Mouse (Mus musculus) left cerebral cortex, postnatal 4 days (tissue): ENCODE results near the gene Vps41. TPM values are rescaled to one million over a fixed set of nuclear protein-coding genes. Genes with fewer than 3 reads are reported as not detected.

Source experiments
- DNase-seq: peaks from one replicate; pipeline ENCODE4 v3.0.0-alpha.2; 2022
- intact Hi-C: fragments of 180-260 bp; cut with DNase I; formaldehyde crosslinking; loops from one replicate; pipeline ENCODE4 v1.15.1; 2025
- total RNA-seq, 2 experiments: library from RNA; stranded (reverse); gene quantifications; 2 replicates each; pipeline ENCODE4 v1.2.3; 2021

Vps41 gene
- total RNA-seq, 2 experiments from 2014 or later: 119 to 124 TPM

DNA sequence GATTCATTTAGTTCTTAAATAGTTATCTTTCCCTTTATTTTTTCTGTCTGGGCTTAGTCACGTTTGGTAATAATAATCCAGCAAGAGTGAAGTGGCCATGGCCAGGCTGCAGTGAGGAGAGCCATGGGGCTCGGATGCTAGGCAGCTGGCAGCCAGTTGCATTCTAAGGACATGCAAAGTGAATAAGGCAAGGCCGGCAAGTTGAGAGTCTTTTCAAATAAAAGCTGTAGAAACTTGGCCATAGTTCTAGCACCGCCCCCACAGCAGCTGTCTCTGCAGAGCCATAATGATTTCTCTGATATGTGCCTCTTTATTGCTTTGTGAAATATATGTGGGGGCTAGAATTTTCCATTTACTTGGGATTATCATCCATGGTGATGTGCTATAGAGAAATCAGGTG is 141.1 kb downstream of the Vps41 start:
- intact Hi-C loops: no loop called here
- no peak for DNase-seq

DNA sequence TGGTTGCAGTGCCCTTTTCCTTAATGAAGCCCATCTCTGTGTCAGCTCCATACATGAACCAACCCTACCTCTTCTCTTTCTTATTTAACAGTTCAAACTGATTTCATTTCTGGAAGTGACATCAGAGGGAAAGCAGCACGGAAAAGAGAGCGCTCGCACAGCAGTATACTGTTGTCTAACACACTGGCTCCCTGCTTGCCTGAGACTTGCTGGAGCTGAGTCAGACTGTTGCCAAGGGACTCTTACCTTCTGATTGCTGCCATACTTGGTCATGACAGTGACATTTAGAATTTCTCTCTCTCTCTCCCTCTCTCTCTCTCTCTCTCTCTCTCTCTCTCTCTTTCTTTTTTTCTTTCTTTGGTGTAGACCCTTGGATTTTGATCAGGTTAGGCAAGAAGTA is 142.3 kb downstream of the Vps41 start:
- no peak for DNase-seq
- intact Hi-C loops: no loop called here

DNA sequence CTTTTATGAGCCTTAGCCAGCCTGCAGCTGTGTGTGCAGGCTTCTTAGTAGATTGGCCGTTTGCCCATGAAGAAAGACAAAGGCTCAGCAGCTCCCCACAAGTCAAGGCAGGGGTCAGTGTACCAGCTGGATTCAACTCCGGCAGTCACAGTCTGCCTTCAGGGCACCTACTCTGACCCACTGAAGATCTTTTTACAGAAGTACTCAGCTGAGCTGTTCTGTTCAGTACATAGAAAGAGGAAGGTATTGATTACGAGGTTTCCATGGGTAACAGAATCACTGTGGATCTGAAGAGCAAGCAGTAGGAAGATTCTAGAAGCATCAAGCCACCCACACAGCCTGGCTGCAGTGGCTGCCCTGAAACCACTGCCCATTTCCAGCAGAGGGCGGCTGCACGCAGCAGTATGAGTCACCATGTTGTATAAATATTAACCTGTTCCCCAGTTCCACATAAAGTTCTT is 151.0 kb downstream of the Vps41 start:
- DNase-seq: peak; percentile 51
- intact Hi-C loops: loop anchor here (10.0 kb wide), 1 partner anchor 257 kb away; no protein-coding TSS in a partner anchor

DNA sequence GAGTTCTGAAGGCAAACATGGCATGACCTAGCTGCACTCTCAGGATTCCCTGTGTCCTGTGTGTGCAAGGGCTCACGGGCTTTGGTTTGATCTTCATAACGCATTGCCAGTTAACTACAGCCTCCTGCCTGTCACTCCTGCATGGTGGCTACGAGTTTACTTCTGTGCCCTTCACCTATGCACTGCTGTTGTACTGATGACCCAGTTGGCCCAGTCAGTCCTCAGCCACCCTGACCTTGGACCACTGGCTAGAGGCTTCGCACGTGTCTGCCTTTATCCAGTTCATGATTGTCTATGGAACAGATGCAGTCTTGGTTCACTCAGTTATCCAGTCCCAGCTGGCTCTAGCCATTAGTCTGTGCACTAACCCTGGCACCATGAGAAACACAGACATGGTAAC is 151.7 kb downstream of the Vps41 start:
- intact Hi-C loops: loop anchor here (10.0 kb wide), 1 partner anchor 256 kb away; no protein-coding TSS in a partner anchor
- DNase-seq: no peak

DNA sequence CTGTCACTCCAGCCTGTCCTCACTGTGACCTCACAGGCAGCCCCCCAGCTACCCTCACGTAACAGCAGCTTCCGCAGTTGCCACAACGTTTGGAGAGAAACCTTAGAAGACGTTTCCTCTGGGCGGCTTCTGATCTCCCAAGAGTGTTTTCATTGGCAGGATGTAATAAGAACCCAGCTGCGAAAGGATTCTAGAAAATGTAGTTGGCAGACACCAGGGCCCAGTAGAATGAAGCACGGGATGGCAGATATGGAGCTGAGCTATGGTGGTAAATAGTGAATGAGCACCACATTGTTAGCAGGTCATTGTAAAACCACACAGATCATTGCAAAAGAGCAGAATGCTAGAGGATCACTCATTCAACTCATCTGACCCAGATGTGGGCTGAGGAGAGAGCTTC is 158.2 kb downstream of the Vps41 start:
- intact Hi-C loops: no loop called here
- DNase-seq: no peak

DNA sequence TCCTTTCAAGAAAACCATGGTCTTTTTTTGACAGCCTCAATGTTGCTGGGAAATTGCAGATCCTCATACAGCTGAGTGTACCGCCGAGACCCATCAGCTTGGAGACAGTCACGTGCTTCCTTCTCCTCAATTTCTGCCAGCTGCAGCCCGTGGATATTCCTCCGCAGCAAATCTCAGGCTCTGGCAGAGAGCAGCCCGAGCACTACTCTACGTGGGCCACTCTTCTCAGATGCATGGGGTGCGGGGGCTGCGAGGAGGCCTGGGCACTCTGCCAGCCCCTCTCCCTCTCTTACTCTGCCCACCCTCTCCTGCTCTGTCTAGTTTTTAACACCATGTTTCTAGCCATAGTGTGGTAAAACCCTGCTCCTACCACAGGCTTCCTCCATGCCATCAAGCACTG is 175.8 kb downstream of the Vps41 start:
- DNase-seq: peak; percentile 17
- intact Hi-C loops: no loop called here

DNA sequence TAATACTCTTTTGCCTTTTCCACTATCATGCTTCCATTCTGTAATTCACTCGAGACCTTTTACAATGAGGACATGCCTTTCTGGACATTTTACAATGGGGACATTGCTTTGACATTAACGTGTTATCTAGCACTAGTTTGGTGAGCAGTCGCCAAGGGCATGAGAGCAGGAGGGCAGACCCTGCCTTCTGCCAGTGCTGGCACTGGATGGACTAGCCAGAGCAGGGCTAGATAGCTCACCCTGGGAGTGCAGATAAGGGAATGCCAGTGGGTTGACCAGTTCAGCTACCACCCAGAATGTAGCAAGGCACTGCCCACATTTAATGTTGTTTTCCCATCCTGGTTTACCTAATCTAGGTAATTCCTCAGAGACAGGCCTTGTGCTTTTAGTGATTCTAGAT is 179.7 kb downstream of the Vps41 start:
- intact Hi-C loops: no loop called here
- DNase-seq: no peak

DNA sequence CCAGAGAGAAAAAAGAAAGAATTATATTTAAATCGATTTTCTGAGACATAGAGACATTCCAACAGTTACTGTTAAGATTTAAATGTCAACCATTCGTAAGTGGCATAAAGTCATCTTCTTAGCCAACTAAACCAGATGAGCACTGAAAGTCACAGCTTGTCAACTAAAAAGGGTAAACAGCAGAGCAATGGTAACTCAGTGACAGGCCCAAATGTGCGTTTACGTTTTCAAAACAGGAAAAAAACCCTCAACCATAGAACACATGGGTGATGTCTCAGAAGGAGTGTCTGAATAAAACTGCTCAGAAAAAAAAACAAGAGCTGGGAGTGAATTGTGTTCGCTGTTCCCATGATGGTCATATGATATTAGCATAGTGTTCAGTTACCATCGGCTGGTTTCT is 186.5 kb downstream of the Vps41 start:
- DNase-seq: no peak
- intact Hi-C loops: no loop called here

DNA sequence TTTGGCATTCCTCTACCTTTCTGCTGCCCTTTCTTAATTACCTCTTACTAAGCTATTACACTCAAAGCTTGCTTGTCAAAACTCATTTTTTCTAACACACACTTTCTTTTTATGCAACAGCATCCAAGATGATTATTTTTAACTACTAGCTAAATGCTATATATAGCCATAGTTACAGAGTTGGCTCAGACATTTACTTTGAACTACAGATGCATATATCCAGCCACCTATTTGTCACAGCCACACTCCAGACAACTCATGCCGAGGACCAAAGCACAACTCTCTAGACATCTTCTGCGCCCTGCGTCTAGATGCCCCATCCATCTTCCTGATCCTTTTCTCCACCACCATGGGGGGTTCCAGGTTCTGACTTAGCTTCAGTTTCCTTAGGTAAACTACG is 197.7 kb downstream of the Vps41 start:
- intact Hi-C loops: no loop called here
- DNase-seq: no peak

Other genes with a start within 250 kb of the Vps41 start
- 100 to 1,000 TPM; 177 to 184 TPM for gene Amph, start 230.9 kb downstream of the Vps41 start, total RNA-seq